Mouse (Mus musculus) midbrain, embryonic 13.5 days (tissue): Measurements from ENCODE around the gene Aim2. TPM values are rescaled to one million over a fixed set of nuclear protein-coding genes. Genes with fewer than 3 reads are reported as not detected.

Experiments used
- ATAC-seq: fragments of 200-750 bp; cut with Nextera tagmentation; 2 replicates; pipeline ENCODE4 v1.8.0; 2017; ENCODE audit warnings: mild to moderate bottlenecking, moderate TSS enrichment, moderate library complexity
- H3K27ac ChIP-seq: fragments of 300-500 bp; sonication (generic); 2 replicates; pipeline ENCODE4 v1.5.1; 2015; ENCODE audit warnings: inconsistent platforms, mild to moderate bottlenecking, moderate library complexity
- H3K27me3 ChIP-seq: fragments of 300-500 bp; sonication (generic); 2 replicates; pipeline ENCODE4 v1.6.1; 2015; ENCODE audit warnings: mild to moderate bottlenecking, inconsistent platforms
- H3K36me3 ChIP-seq: fragments of 300-500 bp; sonication (generic); 2 replicates; pipeline ENCODE4 v1.6.1; 2015; ENCODE audit warnings: mild to moderate bottlenecking, inconsistent platforms
- H3K4me1 ChIP-seq: fragments of 300-500 bp; sonication (generic); replicated peaks from 2 replicates; pipeline ENCODE4 v1.6.1; 2015; ENCODE audit warnings: inconsistent platforms
- H3K4me2 ChIP-seq: fragments of 300-500 bp; sonication (generic); replicated peaks from 2 replicates; pipeline ENCODE4 v1.6.1; 2015; ENCODE audit warnings: moderate library complexity, mild to moderate bottlenecking, inconsistent platforms
- H3K4me3 ChIP-seq: fragments of 300-500 bp; sonication (generic); replicated peaks from 2 replicates; pipeline ENCODE4 v1.5.1; 2015; ENCODE audit warnings: mild to moderate bottlenecking, inconsistent platforms
- H3K9ac ChIP-seq: fragments of 300-500 bp; sonication (generic); replicated peaks from 2 replicates; pipeline ENCODE4 v1.6.1; 2015; ENCODE audit warnings: mild to moderate bottlenecking, inconsistent platforms
- H3K9me3 ChIP-seq: fragments of 300-500 bp; sonication (generic); 2 replicates; pipeline ENCODE4 v1.6.1; 2016; ENCODE audit warnings: mild to moderate bottlenecking, inconsistent platforms
- WGBS: fragments of 180-500 bp; shearing (Covaris S2); methylation state at CpG from one replicate; pipeline ENCODE4 v1.1.7; 2015; 5-methylcytosine and 5-hydroxymethylcytosine counted together
- polyA plus RNA-seq: library from polyadenylated mRNA; unstranded; fragments of >200 nt; fragmentation: Nextera tagmentation; extraction: Ambion mirVana; gene quantifications from 2 replicates; pipeline ENCODE4 v1.2.1, GENCODE M21; 2015

Gene Aim2
- polyA plus RNA-seq, 1 experiment from 2014 or later, result 2.6 TPM

DNA sequence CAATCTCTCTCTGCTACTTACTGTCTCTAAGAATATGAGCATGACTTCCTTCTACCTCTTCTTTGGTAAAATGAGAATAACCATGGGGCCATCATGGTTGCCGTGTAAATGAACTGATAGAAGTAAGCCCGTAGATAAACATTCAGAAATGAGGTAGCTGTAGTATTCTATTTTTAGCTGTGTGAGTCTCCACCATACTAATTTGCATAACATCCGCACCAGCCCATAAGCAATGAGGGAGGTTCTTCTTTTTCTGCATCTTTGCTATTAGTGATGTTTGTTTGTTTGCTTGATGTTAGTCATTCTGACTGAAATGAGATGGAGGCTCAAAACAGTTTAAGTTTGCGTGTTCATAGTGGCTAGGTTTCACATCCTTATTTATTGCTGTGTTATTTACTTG, 61.2 kb downstream of the Aim2 start:
- H3K4me1 ChIP-seq, result no peaks in the 10 kb centered on the region
- H3K36me3 ChIP-seq, result no peaks in the 10 kb centered on the region
- H3K9me3 ChIP-seq, result no peaks in the 10 kb centered on the region
- no peak overlapping the region for H3K9ac ChIP-seq
- ATAC-seq, result no peak
- 91% methylated on average over 4 of the region's 4 CpGs for WGBS
- H3K4me2 ChIP-seq, result no peak overlapping the region
- H3K4me3 ChIP-seq, result no peak overlapping the region
- H3K27ac ChIP-seq, result no peak overlapping the region
- no peaks in the 10 kb centered on the region for H3K27me3 ChIP-seq

DNA sequence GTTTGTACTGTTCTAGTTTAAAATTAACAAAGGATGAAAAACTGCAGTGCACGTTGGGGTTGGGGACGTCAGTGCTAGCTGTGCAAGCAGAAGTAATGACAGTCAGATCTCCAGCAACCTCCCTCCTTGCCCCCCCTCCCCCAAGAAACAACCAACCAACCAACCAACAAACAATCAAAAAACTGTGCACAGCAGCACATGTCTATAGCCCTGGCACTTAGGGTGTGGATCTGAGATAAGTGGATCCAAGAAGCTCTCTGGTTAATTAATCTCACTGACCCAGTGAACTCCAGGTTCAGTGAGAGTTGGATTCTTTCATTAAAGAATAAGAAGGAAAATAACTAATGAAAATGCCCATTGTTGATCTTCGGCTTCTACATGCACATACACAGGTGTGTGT, 64.0 kb downstream of the Aim2 start:
- H3K4me3 ChIP-seq, result no peak overlapping the region
- ATAC-seq, result no peak
- H3K27me3 ChIP-seq, result no peaks in the 10 kb centered on the region
- no peak overlapping the region for H3K27ac ChIP-seq
- WGBS, result 80% methylated on average over 3 of the region's 3 CpGs
- no peak overlapping the region for H3K4me2 ChIP-seq
- H3K4me1 ChIP-seq, result no peaks in the 10 kb centered on the region
- H3K9me3 ChIP-seq, result no peaks in the 10 kb centered on the region
- no peaks in the 10 kb centered on the region for H3K36me3 ChIP-seq
- no peak overlapping the region for H3K9ac ChIP-seq

DNA sequence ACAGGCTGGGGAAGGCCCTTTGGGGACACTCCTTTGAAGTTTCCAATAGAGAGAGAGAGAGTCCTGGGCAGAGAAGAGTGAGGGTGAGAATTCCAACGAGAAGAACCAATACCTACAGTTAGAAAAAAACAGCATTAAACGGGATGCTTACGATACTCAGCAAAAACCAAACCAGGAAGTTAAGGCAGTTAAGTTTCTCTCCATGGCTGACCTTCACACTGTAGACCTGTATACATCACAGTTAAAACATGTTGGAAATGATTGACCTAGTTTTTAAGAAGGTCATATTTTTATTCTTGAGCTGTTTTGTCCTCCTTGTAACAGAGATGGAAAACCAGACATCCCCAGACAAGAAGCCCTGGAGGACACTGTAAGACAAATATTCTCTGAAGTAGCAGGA, 67.8 kb downstream of the Aim2 start:
- Histone ChIP-seq H3K27ac (no peak overlapping the region), H3K9me3 (no peaks in the 10 kb centered on the region), H3K4me1 (no peaks in the 10 kb centered on the region), H3K4me2 (no peak overlapping the region), H3K36me3 (no peaks in the 10 kb centered on the region), H3K27me3 (no peaks in the 10 kb centered on the region), H3K4me3 (no peak overlapping the region), H3K9ac (no peak overlapping the region)
- no peak for ATAC-seq
- WGBS, result 82% methylated on average over 3 of the region's 3 CpGs

DNA sequence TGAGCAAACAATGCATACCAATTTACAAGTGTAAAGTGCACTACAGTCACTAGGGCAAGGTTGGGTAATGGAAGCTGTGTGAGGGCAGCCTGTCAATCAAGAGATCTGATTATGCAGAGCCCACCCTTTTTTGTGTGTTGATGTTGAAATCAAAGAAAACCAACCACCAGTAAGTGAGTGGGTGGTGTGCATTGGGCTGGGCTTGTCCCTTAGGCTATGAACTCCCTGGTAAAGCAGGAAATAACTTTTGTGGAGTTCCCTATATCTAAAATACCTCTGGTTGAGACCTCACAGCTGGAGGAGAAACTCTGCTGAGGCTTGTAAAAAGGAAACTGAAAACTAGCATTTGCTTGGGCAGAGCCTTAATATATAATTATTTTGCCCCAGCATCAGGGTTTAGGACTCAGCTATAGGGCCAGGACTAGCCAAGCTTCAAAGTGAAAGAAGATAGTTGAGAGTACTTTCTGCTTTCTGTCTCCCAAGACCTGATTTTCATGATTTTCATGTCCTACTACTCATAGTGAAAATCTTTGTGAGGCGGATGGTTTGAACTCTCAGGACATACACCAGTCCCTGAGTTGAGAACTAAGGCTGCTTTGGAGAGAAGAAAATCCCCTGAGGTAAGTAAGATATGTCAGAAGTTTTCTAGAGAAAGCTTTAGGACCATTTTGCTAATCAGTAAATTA, 68.4 kb downstream of the Aim2 start:
- H3K27ac ChIP-seq, result no peak overlapping the region
- H3K36me3 ChIP-seq, result no peaks in the 10 kb centered on the region
- H3K9ac ChIP-seq, result no peak overlapping the region
- H3K4me1 ChIP-seq, result no peaks in the 10 kb centered on the region
- H3K4me2 ChIP-seq, result no peak overlapping the region
- H3K9me3 ChIP-seq, result no peaks in the 10 kb centered on the region
- H3K4me3 ChIP-seq, result no peak overlapping the region
- no peaks in the 10 kb centered on the region for H3K27me3 ChIP-seq
- ATAC-seq, result no peak
- 91% methylated on average over 1 of the region's 1 CpGs for whole genome bisulfite sequencing

DNA sequence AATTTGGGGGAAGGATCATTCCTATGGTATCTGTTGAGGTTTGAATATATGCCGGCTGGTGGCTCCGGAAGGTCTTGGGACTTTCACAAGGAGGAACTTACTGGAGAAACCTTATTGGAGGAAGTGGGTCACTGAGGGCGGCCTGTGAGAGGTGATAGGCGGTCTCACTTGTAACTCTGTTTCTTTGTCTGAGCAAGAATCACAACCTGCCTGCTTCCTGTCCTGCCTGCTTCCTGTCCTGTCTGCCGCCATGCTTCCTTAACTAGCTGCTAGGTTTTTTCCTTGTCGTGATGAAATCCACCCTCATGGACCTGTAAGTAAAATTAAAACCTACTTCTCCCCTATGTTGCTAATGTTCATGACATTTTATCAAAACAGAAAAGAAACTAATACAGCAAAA, 69.7 kb downstream of the Aim2 start:
- Histone ChIP-seq H3K9ac (no peak overlapping the region), H3K27me3 (no peaks in the 10 kb centered on the region), H3K4me3 (no peak overlapping the region), H3K4me2 (no peak overlapping the region), H3K27ac (no peak overlapping the region), H3K4me1 (no peaks in the 10 kb centered on the region), H3K36me3 (no peaks in the 10 kb centered on the region), H3K9me3 (no peaks in the 10 kb centered on the region)
- WGBS, result 87% methylated on average over 6 of the region's 6 CpGs
- no peak for ATAC-seq

DNA sequence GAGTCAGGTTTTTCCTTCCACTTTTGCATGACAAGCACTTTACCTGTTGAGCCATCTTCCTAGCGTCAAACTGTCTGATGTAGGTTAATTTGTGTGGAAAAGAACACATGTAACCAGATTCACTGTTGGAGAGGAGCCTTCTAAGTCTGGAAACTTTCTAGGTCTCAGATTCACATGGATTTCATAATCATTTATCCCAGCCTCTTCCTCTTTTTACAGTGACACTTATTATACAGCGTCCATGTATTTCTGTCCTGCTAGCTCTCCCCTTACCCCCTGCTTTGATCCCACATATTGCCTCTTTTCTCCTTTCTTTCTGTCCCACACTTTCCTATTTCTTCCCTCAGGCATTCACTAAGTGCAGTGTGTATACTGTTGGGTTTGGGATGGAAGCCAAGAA, 75.7 kb downstream of the Aim2 start:
- Histone ChIP-seq H3K4me1 (no peaks in the 10 kb centered on the region), H3K4me2 (no peak overlapping the region), H3K9me3 (no peaks in the 10 kb centered on the region), H3K9ac (no peak overlapping the region), H3K27ac (no peak overlapping the region), H3K27me3 (no peaks in the 10 kb centered on the region), H3K36me3 (no peaks in the 10 kb centered on the region), H3K4me3 (no peak overlapping the region)
- no peak for ATAC-seq
- WGBS, result 85% methylated on average over 2 of the region's 2 CpGs

GRCm38 (mm10) chr1:173427385-173427784, 76.7 kb downstream of the Aim2 start:
- Histone ChIP-seq H3K9ac (no peak overlapping the region), H3K36me3 (no peaks in the 10 kb centered on the region), H3K27me3 (no peaks in the 10 kb centered on the region), H3K4me1 (no peaks in the 10 kb centered on the region), H3K4me3 (no peak overlapping the region), H3K9me3 (no peaks in the 10 kb centered on the region), H3K27ac (no peak overlapping the region), H3K4me2 (no peak overlapping the region)
- ATAC-seq, result no peak
- 88% methylated on average over 8 of the region's 8 CpGs for WGBS

DNA sequence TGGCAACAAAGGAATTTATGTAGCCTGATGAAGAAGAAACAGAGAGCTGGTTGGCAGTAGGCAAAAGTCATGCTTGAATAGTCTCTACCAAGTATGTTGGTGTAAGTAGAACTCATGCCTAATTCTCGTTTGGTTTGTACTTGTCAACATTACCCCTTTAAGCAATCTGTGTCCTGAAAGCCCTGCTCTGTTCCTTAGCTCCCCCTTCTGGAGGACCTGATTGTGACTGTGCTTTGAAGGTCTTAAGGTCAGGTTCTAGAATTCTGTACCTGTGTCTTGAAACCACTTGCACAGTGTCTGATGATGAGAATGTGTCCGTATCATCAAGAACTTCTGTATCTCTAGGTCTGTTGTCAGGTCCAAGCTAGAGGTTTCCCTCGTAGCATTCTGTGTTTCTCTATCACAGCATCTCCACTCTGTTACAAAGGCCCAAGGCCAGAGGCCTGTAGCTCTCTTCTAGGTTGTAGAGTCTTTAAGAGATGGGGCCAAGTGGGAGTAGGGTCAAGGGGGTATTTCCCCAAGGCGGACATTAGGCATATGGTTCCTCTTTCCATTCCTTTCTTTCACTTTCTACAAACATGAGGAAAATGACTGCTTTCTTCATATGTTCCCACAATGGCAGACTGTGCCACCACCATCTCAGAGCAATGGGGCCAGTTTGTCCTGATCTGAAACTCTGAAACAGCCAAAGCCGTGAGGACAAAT, 79.5 kb downstream of the Aim2 start:
- ATAC-seq, result no peak

GRCm38 (mm10) chr1:173432411-173432810, 81.7 kb downstream of the Aim2 start:
- ATAC-seq, result no peak
- Histone ChIP-seq H3K9ac (no peak overlapping the region), H3K27me3 (no peaks in the 10 kb centered on the region), H3K9me3 (no peaks in the 10 kb centered on the region), H3K4me2 (no peak overlapping the region), H3K27ac (no peak overlapping the region), H3K4me1 (no peaks in the 10 kb centered on the region), H3K4me3 (no peak overlapping the region), H3K36me3 (no peaks in the 10 kb centered on the region)
- WGBS, result 84% methylated on average over 2 of the region's 2 CpGs

More for the DNA sequence above, 79.5 kb downstream of the Aim2 start:
- Histone ChIP-seq H3K9ac (no peak overlapping the region), H3K27ac (no peak overlapping the region), H3K4me2 (no peak overlapping the region), H3K9me3 (no peaks in the 10 kb centered on the region), H3K4me1 (no peaks in the 10 kb centered on the region), H3K4me3 (no peak overlapping the region), H3K36me3 (no peaks in the 10 kb centered on the region), H3K27me3 (no peaks in the 10 kb centered on the region)
- 89% methylated on average over 5 of the region's 5 CpGs for WGBS

GRCm38 (mm10) chr1:173437161-173437953, 86.7 kb downstream of the Aim2 start:
- Histone ChIP-seq H3K4me3 (no peak overlapping the region), H3K27ac (no peak overlapping the region), H3K9me3 (no peaks in the 10 kb centered on the region), H3K36me3 (no peaks in the 10 kb centered on the region), H3K27me3 (no peaks in the 10 kb centered on the region), H3K4me2 (no peak overlapping the region), H3K4me1 (no peaks in the 10 kb centered on the region), H3K9ac (no peak overlapping the region)
- WGBS, result 88% methylated on average over 6 of the region's 6 CpGs
- no peak for ATAC-seq

DNA sequence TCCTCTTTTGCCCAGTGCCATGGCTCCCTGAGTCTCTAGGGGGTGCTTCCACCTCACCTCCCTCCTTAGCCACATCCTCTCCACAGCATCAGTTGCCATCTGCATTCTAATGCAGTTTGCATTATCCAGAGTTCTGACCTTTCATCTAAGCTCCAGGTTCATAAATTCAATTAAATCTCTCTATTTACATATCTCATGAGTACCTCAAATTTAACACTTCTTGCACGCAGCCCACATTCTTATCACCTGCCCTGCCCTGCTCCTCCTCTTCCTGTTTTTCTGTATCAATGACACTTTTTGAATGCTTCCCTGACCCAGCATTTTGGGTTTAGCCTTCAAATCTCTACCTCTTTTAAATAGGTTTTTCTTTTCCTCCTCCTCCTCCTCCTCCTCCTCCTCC, 90.0 kb downstream of the Aim2 start:
- no peaks in the 10 kb centered on the region for H3K9me3 ChIP-seq
- H3K27ac ChIP-seq, result no peak overlapping the region
- no peak overlapping the region for H3K4me2 ChIP-seq
- no peaks in the 10 kb centered on the region for H3K27me3 ChIP-seq
- no peak overlapping the region for H3K4me3 ChIP-seq
- H3K4me1 ChIP-seq, result no peaks in the 10 kb centered on the region
- H3K9ac ChIP-seq, result no peak overlapping the region
- no peaks in the 10 kb centered on the region for H3K36me3 ChIP-seq
- WGBS, result 79% methylated on average over 1 of the region's 1 CpGs
- ATAC-seq, result no peak

- Histone ChIP-seq H3K27ac (no peak overlapping the region), H3K4me2 (no peak overlapping the region), H3K36me3 (no peaks in the 10 kb centered on the region), H3K4me1 (no peaks in the 10 kb centered on the region), H3K9ac (no peak overlapping the region), H3K4me3 (no peak overlapping the region), H3K9me3 (no peaks in the 10 kb centered on the region), H3K27me3 (no peaks in the 10 kb centered on the region)
- no peak for ATAC-seq
- 80% methylated on average over 4 of the region's 4 CpGs for WGBS
Observed at GRCm38 (mm10) chr1:173441210-173441609, 90.5 kb downstream of the Aim2 start.
